Mouse (Mus musculus): ENCODE results near the gene Dot1l.

DNA sequence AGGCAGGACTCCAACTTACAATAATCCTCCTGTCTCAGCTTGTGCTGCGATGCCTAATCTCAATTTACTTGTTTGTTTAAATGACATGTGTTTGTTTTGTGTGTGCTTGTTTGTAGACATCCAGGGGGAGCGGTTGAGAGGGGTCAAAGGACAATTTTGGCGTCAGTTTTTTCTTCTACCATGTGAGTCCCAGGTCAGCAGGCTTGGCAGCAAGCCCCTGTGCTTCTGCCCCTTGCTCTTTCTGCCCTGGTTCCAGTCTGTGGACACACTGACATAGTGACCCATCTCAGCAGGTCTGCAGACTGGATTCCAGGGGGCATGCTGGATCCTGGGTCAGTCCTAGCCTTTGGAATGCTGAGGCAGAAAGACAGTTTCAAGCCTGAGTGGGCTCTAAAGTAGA, 64.4 kb downstream of the Dot1l start:
- TF ChIP-seq POLR2A (IDR thresholded peaks at IDR 0.05; ENCODE audit: borderline replicate concordance, control insufficient read depth, low read depth, low read length) (no peak), CTCF (IDR thresholded peaks at IDR 0.05; ENCODE audit: control insufficient read depth, insufficient read depth, low read length) (no peak)

Measured in bone marrow, adult 2 months (tissue).